Mouse (Mus musculus) limb, embryonic 12.5 days (tissue): ENCODE results near the gene Creb5. TPM values are rescaled to one million over a fixed set of nuclear protein-coding genes. Genes with fewer than 3 reads are reported as not detected.

Experiments used
- ATAC-seq: fragments of 200-750 bp; cut with Nextera tagmentation; 2 replicates; pipeline ENCODE4 v1.8.0; 2017; ENCODE audit warnings: low read depth, moderate TSS enrichment; ENCODE audit not compliant: insufficient number of reproducible peaks, insufficient read depth, low FRiP score, low TSS enrichment
- H3K27ac ChIP-seq: fragments of 300-500 bp; sonication (generic); 2 replicates; pipeline ENCODE4 v1.5.1; 2016; ENCODE audit warnings: mild to moderate bottlenecking, moderate library complexity
- H3K27me3 ChIP-seq: fragments of 300-500 bp; sonication (generic); 2 replicates; pipeline ENCODE4 v1.6.1; 2016; ENCODE audit warnings: mild to moderate bottlenecking, moderate library complexity
- H3K36me3 ChIP-seq: fragments of 300-500 bp; sonication (generic); 2 replicates; pipeline ENCODE4 v1.6.1; 2016; ENCODE audit warnings: mild to moderate bottlenecking, moderate library complexity
- H3K4me1 ChIP-seq: fragments of 300-500 bp; sonication (generic); replicated peaks from 2 replicates; pipeline ENCODE4 v1.6.1; 2016
- H3K4me2 ChIP-seq: fragments of 300-500 bp; sonication (generic); 2 replicates; pipeline ENCODE4 v1.6.1; 2016; ENCODE audit warnings: mild to moderate bottlenecking, moderate library complexity
- H3K4me3 ChIP-seq: fragments of 300-500 bp; sonication (generic); replicated peaks from 2 replicates; pipeline ENCODE4 v1.5.1; 2016; ENCODE audit warnings: mild to moderate bottlenecking
- H3K9ac ChIP-seq: fragments of 300-500 bp; sonication (generic); replicated peaks from 2 replicates; pipeline ENCODE4 v1.6.1; 2016; ENCODE audit warnings: mild to moderate bottlenecking, moderate library complexity
- H3K9me3 ChIP-seq: fragments of 300-500 bp; sonication (generic); 2 replicates; pipeline ENCODE4 v1.6.1; 2016; ENCODE audit warnings: mild to moderate bottlenecking, moderate library complexity
- WGBS: fragments of 180-500 bp; shearing (Covaris S2); methylation state at CpG from one replicate; pipeline ENCODE4 v1.1.7; 2016; 5-methylcytosine and 5-hydroxymethylcytosine counted together
- polyA plus RNA-seq: library from polyadenylated mRNA; unstranded; fragments of >200 nt; fragmentation: Nextera tagmentation; extraction: Ambion mirVana; gene quantifications from 2 replicates; pipeline ENCODE4 v1.2.1, GENCODE M21; 2016

The Creb5 gene
- polyA plus RNA-seq, 1 experiment from 2014 or later, result 84.2 TPM

GRCm38 (mm10) chr6:53573711-53574065 lies 286.6 kb downstream of the Creb5 start:
- ATAC-seq, result 0 out of 2 replicates have a peak, but pooled peaks have one; percentile 45
- Histone ChIP-seq H3K27ac (peak overlapping the region; percentile 95), H3K4me2 (peak overlapping the region; percentile 60), H3K9ac (peak overlapping the region; percentile 54), H3K4me3 (peak overlapping the region; percentile 41), H3K36me3 (no peaks in the 10 kb centered on the region), H3K4me1 (peaks cover 74% of the 10 kb centered on the region), H3K9me3 (no peaks in the 10 kb centered on the region), H3K27me3 (no peaks in the 10 kb centered on the region)
- WGBS, result 0% methylated on average over 5 of the region's 6 CpGs

- H3K4me2 ChIP-seq, result peak overlapping the region; percentile 60
- peak overlapping the region; percentile 41 for H3K4me3 ChIP-seq
These were observed 287.0 kb downstream of the Creb5 start for GRCm38 (mm10) chr6:53574097-53574496.

GRCm38 (mm10) chr6:53575191-53575590 lies 288.1 kb downstream of the Creb5 start:
- peak overlapping the region; percentile 41 for H3K4me3 ChIP-seq
- 81% methylated on average over 4 of the region's 4 CpGs for WGBS
- ATAC-seq, result no peak
- H3K36me3 ChIP-seq, result no peaks in the 10 kb centered on the region
- H3K27me3 ChIP-seq, result no peaks in the 10 kb centered on the region
- H3K9ac ChIP-seq, result peak overlapping the region; percentile 54; the same call in 1 of the 2 replicates
- peaks cover 81% of the 10 kb centered on the region for H3K4me1 ChIP-seq
- H3K27ac ChIP-seq, result peak overlapping the region; percentile 95; the same call in 1 of the 2 replicates
- no peaks in the 10 kb centered on the region for H3K9me3 ChIP-seq
- H3K4me2 ChIP-seq, result peak overlapping the region; percentile 60

More at GRCm38 (mm10) chr6:53574097-53574496, 287.0 kb downstream of the Creb5 start:
- Histone ChIP-seq H3K27me3 (no peaks in the 10 kb centered on the region), H3K27ac (peak overlapping the region; percentile 95), H3K9me3 (no peaks in the 10 kb centered on the region), H3K4me1 (peaks cover 75% of the 10 kb centered on the region), H3K36me3 (no peaks in the 10 kb centered on the region), H3K9ac (peak overlapping the region; percentile 54)
- 0 out of 2 replicates have a peak, but pooled peaks have one; percentile 28 for ATAC-seq
- WGBS, result 40% methylated on average over 12 of the region's 12 CpGs

GRCm38 (mm10) chr6:53575836-53576235 lies 288.8 kb downstream of the Creb5 start:
- H3K9ac ChIP-seq, result no peak overlapping the region
- no peaks in the 10 kb centered on the region for H3K27me3 ChIP-seq
- WGBS, result 96% methylated on average over 3 of the region's 3 CpGs
- ATAC-seq, result no peak
- H3K4me1 ChIP-seq, result peaks cover 82% of the 10 kb centered on the region
- no peak overlapping the region for H3K27ac ChIP-seq
- H3K9me3 ChIP-seq, result no peaks in the 10 kb centered on the region
- H3K4me2 ChIP-seq, result peak overlapping the region; percentile 60
- peaks cover 2% of the 10 kb centered on the region; the same call in 1 of the 2 replicates for H3K36me3 ChIP-seq
- H3K4me3 ChIP-seq, result no peak overlapping the region

GRCm38 (mm10) chr6:53576841-53577240 lies 289.8 kb downstream of the Creb5 start:
- no peak overlapping the region for H3K4me3 ChIP-seq
- H3K4me2 ChIP-seq, result no peak overlapping the region
- H3K9me3 ChIP-seq, result no peaks in the 10 kb centered on the region
- H3K4me1 ChIP-seq, result peaks cover 84% of the 10 kb centered on the region
- 85% methylated on average over 6 of the region's 6 CpGs for WGBS
- 0 out of 2 replicates have a peak overlapping the region, but pooled peaks have one; percentile 56 for H3K27ac ChIP-seq
- H3K27me3 ChIP-seq, result no peaks in the 10 kb centered on the region
- H3K9ac ChIP-seq, result no peak overlapping the region
- H3K36me3 ChIP-seq, result peaks cover 3% of the 10 kb centered on the region; the same call in 1 of the 2 replicates
- no peak for ATAC-seq

- H3K36me3 ChIP-seq, result peaks cover 3% of the 10 kb centered on the region; the same call in 1 of the 2 replicates
- no peak overlapping the region for H3K27ac ChIP-seq
- H3K27me3 ChIP-seq, result no peaks in the 10 kb centered on the region
- 44% methylated on average over 3 of the region's 3 CpGs for WGBS
- H3K9ac ChIP-seq, result no peak overlapping the region
- no peak overlapping the region for H3K4me2 ChIP-seq
- no peaks in the 10 kb centered on the region for H3K9me3 ChIP-seq
- no peak overlapping the region for H3K4me3 ChIP-seq
- ATAC-seq, result no peak
- peaks cover 84% of the 10 kb centered on the region for H3K4me1 ChIP-seq
These were observed 290.7 kb downstream of the Creb5 start for GRCm38 (mm10) chr6:53577776-53578175.

GRCm38 (mm10) chr6:53580346-53580745 lies 293.3 kb downstream of the Creb5 start:
- peaks cover 3% of the 10 kb centered on the region; the same call in 1 of the 2 replicates for H3K36me3 ChIP-seq
- ATAC-seq, result no peak; the same call in 1 of the 2 replicates
- H3K9ac ChIP-seq, result no peak overlapping the region
- peaks cover 91% of the 10 kb centered on the region for H3K4me1 ChIP-seq
- H3K4me2 ChIP-seq, result no peak overlapping the region
- H3K4me3 ChIP-seq, result no peak overlapping the region
- H3K27me3 ChIP-seq, result no peaks in the 10 kb centered on the region
- no peak overlapping the region for H3K27ac ChIP-seq
- WGBS, result 70% methylated on average over 7 of the region's 7 CpGs
- no peaks in the 10 kb centered on the region for H3K9me3 ChIP-seq

- WGBS, result 25% methylated on average over 19 of the region's 19 CpGs
- Histone ChIP-seq H3K4me3 (no peak overlapping the region), H3K4me1 (peaks cover 68% of the 10 kb centered on the region), H3K27me3 (no peaks in the 10 kb centered on the region), H3K9me3 (no peaks in the 10 kb centered on the region), H3K27ac (peak overlapping the region; percentile 84), H3K4me2 (peak overlapping the region; percentile 32), H3K9ac (no peak overlapping the region), H3K36me3 (peaks cover 3% of the 10 kb centered on the region; the same call in 1 of the 2 replicates)
- ATAC-seq, result 0 out of 2 replicates have a peak, but pooled peaks have one; percentile 52
These were observed 296.3 kb downstream of the Creb5 start for GRCm38 (mm10) chr6:53583234-53583875.

- H3K4me1 ChIP-seq, result peaks cover 57% of the 10 kb centered on the region
- no peak for ATAC-seq
- H3K4me3 ChIP-seq, result no peak overlapping the region
- peak overlapping the region; percentile 84; the same call in 1 of the 2 replicates for H3K27ac ChIP-seq
- H3K4me2 ChIP-seq, result no peak overlapping the region
- no peaks in the 10 kb centered on the region for H3K9me3 ChIP-seq
- no peak overlapping the region for H3K9ac ChIP-seq
- no peaks in the 10 kb centered on the region for H3K27me3 ChIP-seq
- H3K36me3 ChIP-seq, result peaks cover 3% of the 10 kb centered on the region; the same call in 1 of the 2 replicates
- 47% methylated on average over 10 of the region's 10 CpGs for WGBS
These were observed 297.8 kb downstream of the Creb5 start for GRCm38 (mm10) chr6:53584718-53585405.

GRCm38 (mm10) chr6:53589746-53590145 lies 302.7 kb downstream of the Creb5 start:
- H3K36me3 ChIP-seq, result peaks cover 10% of the 10 kb centered on the region; the same call in 1 of the 2 replicates
- H3K4me2 ChIP-seq, result no peak overlapping the region
- H3K4me1 ChIP-seq, result peaks cover 34% of the 10 kb centered on the region
- H3K9me3 ChIP-seq, result no peaks in the 10 kb centered on the region
- no peak overlapping the region for H3K27ac ChIP-seq
- no peak for ATAC-seq
- WGBS, result 71% methylated on average over 6 of the region's 6 CpGs
- H3K27me3 ChIP-seq, result no peaks in the 10 kb centered on the region
- H3K9ac ChIP-seq, result no peak overlapping the region
- H3K4me3 ChIP-seq, result no peak overlapping the region

GRCm38 (mm10) chr6:53592230-53592629 lies 305.2 kb downstream of the Creb5 start:
- peaks cover 13% of the 10 kb centered on the region; the same call in 1 of the 2 replicates for H3K36me3 ChIP-seq

More at GRCm38 (mm10) chr6:53592230-53592629, 305.2 kb downstream of the Creb5 start:
- Histone ChIP-seq H3K9ac (no peak overlapping the region), H3K4me2 (no peak overlapping the region), H3K9me3 (0 out of 2 replicates have a peak, but pooled peaks cover 3% of the 10 kb centered on the region), H3K4me3 (no peak overlapping the region), H3K27me3 (no peaks in the 10 kb centered on the region), H3K27ac (no peak overlapping the region), H3K4me1 (peaks cover 28% of the 10 kb centered on the region)
- ATAC-seq, result no peak
- 90% methylated on average over 5 of the region's 5 CpGs for WGBS
